Mouse (Mus musculus) lung, adult 18-20 months (tissue): ENCODE measurements around the gene Zfp825.
A peak's percentile ranks its signal among the peaks of the same experiment; 100 is the strongest.
"Not testable (repeated sequence)": the region's sequence is repeated elsewhere in the genome, so short reads cannot be mapped to it uniquely, and the experiment has no call there.

Experiments used
- DNase-seq, 2 experiments: peaks; one replicate each; pipeline ENCODE4 v3.0.0; 2022; ENCODE audit warnings: mixed read lengths in 2 of 2

The Zfp825 gene

GRCm38 (mm10) chr13:74493911-74494679, at the start of gene Zfp825:
Gene Zfp825 (minus strand): TSS chr13:74493992.
- DNase-seq: peak; percentile 74 to 78

GRCm38 (mm10) chr13:74535418-74535817, 41.6 kb upstream of the Zfp825 start:
- not testable (repeated sequence) for DNase-seq

GRCm38 (mm10) chr13:74534864-74535263, 41.1 kb upstream of the Zfp825 start:
- peak; percentile 23 to 41 for DNase-seq

- DNase-seq: no peak
Observed at GRCm38 (mm10) chr13:74534096-74534495, 40.3 kb upstream of the Zfp825 start.

GRCm38 (mm10) chr13:74531251-74531650, 37.5 kb upstream of the Zfp825 start:
- DNase-seq: not testable (repeated sequence)

GRCm38 (mm10) chr13:74529372-74529715, 35.6 kb upstream of the Zfp825 start:
- not testable (repeated sequence) for DNase-seq

- DNase-seq: not testable (repeated sequence)
Observed at GRCm38 (mm10) chr13:74528519-74529371, 35.0 kb upstream of the Zfp825 start.

- DNase-seq: peak; percentile 86 to 87
Observed at GRCm38 (mm10) chr13:74522481-74523237, 28.9 kb upstream of the Zfp825 start.

GRCm38 (mm10) chr13:74522141-74522480, 28.3 kb upstream of the Zfp825 start:
- DNase-seq: not testable (repeated sequence)

GRCm38 (mm10) chr13:74507981-74508380, 14.2 kb upstream of the Zfp825 start:
- DNase-seq: not testable (repeated sequence)

- not testable (repeated sequence) for DNase-seq
Observed at GRCm38 (mm10) chr13:74502851-74503250, 9.1 kb upstream of the Zfp825 start.

GRCm38 (mm10) chr13:74499696-74500095, 5.9 kb upstream of the Zfp825 start:
- DNase-seq: not testable (repeated sequence)

GRCm38 (mm10) chr13:74484326-74484725, 9.5 kb downstream of the Zfp825 start:
- DNase-seq: not testable (repeated sequence)

GRCm38 (mm10) chr13:74471468-74471867, 22.3 kb downstream of the Zfp825 start:
- not testable (repeated sequence) for DNase-seq

- DNase-seq: peak; percentile 83 to 86
Observed at GRCm38 (mm10) chr13:74462699-74463385, 30.9 kb downstream of the Zfp825 start.

GRCm38 (mm10) chr13:74462318-74462698, 31.5 kb downstream of the Zfp825 start:
- DNase-seq: not testable (repeated sequence)

GRCm38 (mm10) chr13:74439895-74440294, 53.9 kb downstream of the Zfp825 start:
- DNase-seq: no peak
